8 mouse cellular contexts compared by ENCODE assay signal in the genomic region with DNA sequence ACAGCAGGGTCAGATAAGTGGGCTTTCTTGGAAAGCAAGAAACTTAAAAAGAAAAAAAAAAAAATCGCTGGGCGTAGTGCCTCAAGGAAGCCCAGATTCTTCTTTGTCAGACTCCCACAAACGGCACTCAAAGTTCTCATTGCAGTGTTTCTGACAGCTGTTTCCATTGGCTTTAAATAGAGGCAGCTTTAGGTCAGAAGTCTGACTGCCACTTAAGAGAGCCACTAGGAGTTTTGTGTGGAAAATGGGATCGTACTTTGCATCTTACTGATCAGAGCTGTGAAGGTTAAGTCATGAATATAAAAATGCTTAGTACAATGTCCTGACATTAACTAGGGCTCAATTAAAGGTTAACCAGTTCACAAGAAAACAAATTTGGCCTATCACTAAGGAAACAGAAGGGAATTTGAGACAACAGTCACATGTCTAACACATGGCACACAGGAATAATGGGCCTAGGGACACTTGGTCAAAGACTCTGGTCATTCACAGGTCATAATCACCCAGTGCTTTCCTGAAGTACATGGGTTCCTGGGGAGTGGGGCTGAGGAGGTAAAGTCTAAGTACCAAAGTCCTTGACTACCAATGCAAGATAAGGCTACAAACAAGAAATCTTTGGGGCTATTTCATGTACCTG. TPM values are rescaled to one million over a fixed set of nuclear protein-coding genes. Genes with fewer than 3 reads are reported as not detected.
A peak's percentile ranks its signal among the peaks of the same experiment; 100 is the strongest.
DNase-seq lines count a peak whose midpoint lies in the region; ATAC-seq and TF ChIP-seq lines count a peak whose summit lies in the region.

No protein-coding gene starts in this region.

- H3K36me3 ChIP-seq in hindbrain, embryonic 10.5 days = peaks cover 34% of the 10 kb centered on the region
- peaks cover 23% of the 10 kb centered on the region for H3K36me3 ChIP-seq in limb, embryonic 14.5 days (ENCODE audit: control insufficient read depth, insufficient read depth, low read length)

- H3K4me2 ChIP-seq in limb, embryonic 14.5 days (replicated peaks; ENCODE audit: low read depth, low read length, severe bottlenecking) = no peak overlapping the region

- 27% methylated on average over 4 of the region's 4 CpGs for WGBS in hindbrain, embryonic 10.5 days
- WGBS in limb, embryonic 14.5 days = 46% methylated on average over 4 of the region's 4 CpGs

- H3K27me3 ChIP-seq in hindbrain, embryonic 10.5 days (ENCODE audit: insufficient read depth, poor library complexity, severe bottlenecking) = no peaks in the 10 kb centered on the region
- no peaks in the 10 kb centered on the region for H3K27me3 ChIP-seq in limb, embryonic 14.5 days (ENCODE audit: control insufficient read depth, insufficient read depth, low read length)

- H3K9ac ChIP-seq in limb, embryonic 14.5 days (ENCODE audit: low read depth, low read length, severe bottlenecking) = no peak overlapping the region

- H3K4me3 ChIP-seq in hindbrain, embryonic 10.5 days = no peak overlapping the region; the same call in 1 of the 2 replicates
- H3K4me3 ChIP-seq in limb, embryonic 14.5 days (replicated peaks; ENCODE audit: low read length) = no peak overlapping the region

- ATAC-seq in limb, embryonic 14.5 days (ENCODE audit: low FRiP score, low read depth) = no peak

- peak overlapping the region; percentile 87 for H3K27ac ChIP-seq in hindbrain, embryonic 10.5 days
- peak overlapping the region; percentile 33; the same call in 1 of the 2 replicates for H3K27ac ChIP-seq in limb, embryonic 14.5 days (replicated peaks; ENCODE audit: low read depth, low read length)

- H3K4me1 ChIP-seq in hindbrain, embryonic 10.5 days (replicated peaks) = peaks cover 70% of the 10 kb centered on the region
- peaks cover 54% of the 10 kb centered on the region for H3K4me1 ChIP-seq in limb, embryonic 14.5 days (ENCODE audit: control insufficient read depth, insufficient read depth, low read length)

- H3K9me3 ChIP-seq in hindbrain, embryonic 10.5 days = no peaks in the 10 kb centered on the region
- no peaks in the 10 kb centered on the region for H3K9me3 ChIP-seq in limb, embryonic 14.5 days (ENCODE audit: control insufficient read depth, low read length)

- peak; percentile 20 to 21 for DNase-seq in right cerebral cortex, postnatal 10 days (ENCODE audit: low spot score in 2 of 2)
- no peak for DNase-seq in right cerebral cortex, postnatal 25 days
- no peak for DNase-seq in hindbrain, embryonic 10.5 days (ENCODE audit: low spot score)
- DNase-seq in limb, embryonic 14.5 days (ENCODE audit: low spot score) = no peak
- DNase-seq in T-cell, adult 2 months (ENCODE audit: low spot score) = no peak
- no peak for DNase-seq in urinary bladder, adult 18-20 months (ENCODE audit: low spot score in 2 of 2)
- DNase-seq in cerebellum, adult 18-20 months = no peak
- DNase-seq in layer of hippocampus, adult 8-10 months (ENCODE audit: low spot score in 2 of 2) = no peak

- no peak for TF ChIP-seq POLR2A in limb, embryonic 14.5 days (IDR thresholded peaks at IDR 0.05; ENCODE audit: borderline replicate concordance, extremely low read depth, insufficient read depth, insufficient read length)

RNA-seq across cellular contexts. Expression of a gene that starts 19.6 kb away (rescaled TPM):
- 92.9 and 96.0 TPM in 2 replicates for polyA plus RNA-seq in hindbrain, embryonic 10.5 days (2016; fragmentation: Nextera tagmentation; extraction: Ambion mirVana)
- polyA plus RNA-seq in limb, embryonic 14.5 days (2012; rRNA removed) = 37.3 and 39.0 TPM in 2 replicates
- polyA plus RNA-seq in limb, embryonic 14.5 days (2014; fragmentation: Nextera tagmentation; extraction: Ambion mirVana) = 87.2 and 97.4 TPM in 2 replicates
- total RNA-seq in layer of hippocampus, adult 8-10 months (2022) = 100 to 1,000 TPM in 1 of 4 experiments, 10 to 100 TPM in 3; 91.0 to 101 (median 96.8) TPM

Comparison
In these comparisons a context has a peak if more than half of its experiments do, and no peak if none do; other contexts are left out.
1. DNase-seq: peak in right cerebral cortex, postnatal 10 days (2 of 2); none in right cerebral cortex, postnatal 25 days (single experiment), hindbrain, embryonic 10.5 days (single experiment), limb, embryonic 14.5 days (single experiment), T-cell, adult 2 months (single experiment), urinary bladder, adult 18-20 months (0 of 2), cerebellum, adult 18-20 months (0 of 2) and layer of hippocampus, adult 8-10 months (0 of 2).